Mouse (Mus musculus): ENCODE measurements around the gene Tgm4.

Gene Tgm4

GRCm38 (mm10) chr9:123107186-123107585, 72.7 kb downstream of the Tgm4 start:
- DNase-seq (ENCODE audit: low spot score), result no peak

- DNase-seq (ENCODE audit: low spot score), result no peak
Measured at GRCm38 (mm10) chr9:123109188-123109587, 74.7 kb downstream of the Tgm4 start.

- DNase-seq (ENCODE audit: low spot score), result peak; percentile 21
Measured at GRCm38 (mm10) chr9:123111751-123112221, 77.3 kb downstream of the Tgm4 start.

DNA sequence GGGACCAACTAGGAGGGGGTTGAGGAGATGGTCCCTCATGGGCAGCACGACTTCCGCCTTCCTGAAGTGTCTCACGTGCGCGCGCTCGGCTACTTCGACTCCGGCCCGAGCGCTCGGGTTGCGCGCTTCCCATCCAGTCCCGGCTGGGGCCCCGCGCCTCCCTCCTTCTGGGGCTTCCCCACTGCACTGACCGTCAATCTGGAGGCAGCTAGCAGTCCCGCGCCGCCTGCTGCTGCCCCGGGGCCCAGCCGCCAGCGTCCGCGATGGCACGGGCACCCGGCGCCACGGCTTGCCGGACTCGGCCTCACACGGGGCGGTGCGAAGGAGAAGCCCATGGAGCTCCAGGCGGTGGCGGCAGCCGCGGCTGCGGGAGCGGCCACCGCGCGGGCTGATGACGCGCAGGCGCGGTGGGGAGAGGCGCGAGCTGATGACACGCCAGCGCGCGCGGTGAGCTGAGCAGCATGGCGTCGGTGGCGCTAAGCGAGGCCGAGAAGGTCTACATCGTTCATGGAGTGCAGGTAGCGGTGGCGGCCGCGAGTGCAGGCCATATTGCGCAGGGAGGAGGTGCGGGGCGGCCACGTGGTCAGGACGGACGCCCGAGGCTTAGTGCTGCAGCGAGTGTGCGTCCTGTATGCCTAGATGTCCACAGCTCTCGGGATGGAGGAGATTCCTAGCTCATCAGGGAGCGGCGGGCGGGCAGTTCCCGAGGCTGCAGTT, 78.4 kb downstream of the Tgm4 start, which contains the start of the genes Zdhhc3 and Exosc7:
Gene Zdhhc3, minus strand, starts transcription at position 401 of the 717 bp plus-strand sequence.
Gene Exosc7, plus strand, starts transcription at position 411 of the 717 bp plus-strand sequence.
- peak; percentile 89 for DNase-seq (ENCODE audit: low spot score)

- no peak for DNase-seq (ENCODE audit: low spot score)
Measured at GRCm38 (mm10) chr9:123113931-123114330, 79.4 kb downstream of the Tgm4 start.

DNA sequence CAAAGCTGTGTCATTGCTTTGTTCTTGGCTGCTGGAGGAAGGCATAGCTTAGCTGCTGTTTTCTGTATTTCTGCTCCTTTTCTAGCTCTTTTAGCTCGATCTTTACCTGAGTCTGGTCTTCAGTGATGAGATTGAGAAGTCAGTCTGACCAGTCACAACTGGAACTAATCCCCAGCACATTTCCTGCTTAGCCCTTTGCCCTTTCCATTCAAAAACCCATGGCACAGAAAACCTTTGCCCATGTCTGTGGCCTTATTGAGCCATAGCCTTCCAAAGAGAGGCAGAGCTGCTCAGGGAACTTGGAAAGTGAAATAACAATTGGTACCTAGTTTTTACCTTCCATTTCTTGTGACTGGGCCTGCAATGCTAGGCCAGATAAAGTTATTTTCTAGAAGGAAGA, 81.0 kb downstream of the Tgm4 start:
- DNase-seq (ENCODE audit: low spot score), result no peak

Data from T-cell, adult 2 months (primary cell).